Mouse (Mus musculus) heart, adult 2 months (tissue): ENCODE measurements around the gene Anks1.
A peak's percentile ranks its signal among the peaks of the same experiment; 100 is the strongest.

ENCODE experiments used
- CTCF ChIP-seq: fragments of 200-600 bp; IDR thresholded peaks from 2 replicates; pipeline ENCODE4 v1.8.1; 2022; ENCODE audit warnings: antibody characterized with exemption, mild to moderate bottlenecking, moderate library complexity
- EP300 ChIP-seq: fragments of 200-500 bp; IDR thresholded peaks from 2 replicates; pipeline ENCODE4 v1.6.1; 2011; ENCODE audit warnings: low read depth, low read length, control low read depth; ENCODE audit not compliant: insufficient read depth
- POLR2A ChIP-seq: fragments of 200-500 bp; IDR thresholded peaks from 2 replicates; pipeline ENCODE4 v1.6.1; 2011; ENCODE audit warnings: mild to moderate bottlenecking, low read depth, low read length, control low read depth; ENCODE audit not compliant: insufficient read depth

GRCm38 (mm10) chr17:27971496-27971895 is 62.4 kb downstream of the Anks1 start:
- 0 out of 2 replicates have a peak, but pooled peaks have one; percentile 25 for TF ChIP-seq POLR2A
- TF ChIP-seq CTCF = no peak
- 0 out of 2 replicates have a peak, but pooled peaks have one; percentile 34 for TF ChIP-seq EP300
